Mouse (Mus musculus): ENCODE measurements around the gene Myoz1. TPM values are rescaled to one million over a fixed set of nuclear protein-coding genes. Genes with fewer than 3 reads are reported as not detected.

Gene Myoz1
- polyA plus RNA-seq, 1 experiment from 2014 or later = 0.26 TPM

DNA sequence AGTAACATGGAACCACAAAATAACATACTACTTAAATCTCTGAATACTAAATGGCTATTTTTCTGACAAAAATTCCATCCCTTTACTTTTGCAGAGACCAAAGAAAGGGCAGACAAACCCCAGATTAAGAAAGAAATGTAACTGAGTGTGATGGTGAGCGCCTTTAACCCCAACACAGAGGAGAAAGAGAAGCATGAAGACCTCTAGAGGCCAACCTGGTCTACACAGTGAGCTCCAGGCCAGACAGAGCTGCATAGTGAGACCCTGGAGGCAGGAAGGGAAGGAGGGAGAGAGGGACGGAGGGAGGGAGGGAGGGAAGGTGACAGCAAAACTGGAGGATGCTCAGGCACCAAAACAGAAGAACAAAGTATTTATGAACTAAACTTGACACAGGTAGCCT lies 56.1 kb downstream of the Myoz1 start:
- Histone ChIP-seq H3K9ac (ENCODE audit: low read length) (no peak overlapping the region), H3K4me2 (no peak overlapping the region), H3K27me3 (ENCODE audit: control insufficient read depth, insufficient read depth, low read length) (no peaks in the 10 kb centered on the region), H3K9me3 (ENCODE audit: control insufficient read depth, low read length) (no peaks in the 10 kb centered on the region), H3K4me3 (ENCODE audit: low read depth, low read length) (no peak overlapping the region), H3K27ac (ENCODE audit: low read depth, low read length) (no peak overlapping the region), H3K4me1 (ENCODE audit: control insufficient read depth, insufficient read depth, low read length) (peaks cover 6% of the 10 kb centered on the region), H3K36me3 (ENCODE audit: control insufficient read depth, insufficient read depth, low read length) (no peaks in the 10 kb centered on the region)
- ATAC-seq (ENCODE audit: low FRiP score) = no peak
- 69% methylated on average over 2 of the region's 2 CpGs for WGBS
- DNase-seq (ENCODE audit: low spot score, missing footprints) = no peak

DNA sequence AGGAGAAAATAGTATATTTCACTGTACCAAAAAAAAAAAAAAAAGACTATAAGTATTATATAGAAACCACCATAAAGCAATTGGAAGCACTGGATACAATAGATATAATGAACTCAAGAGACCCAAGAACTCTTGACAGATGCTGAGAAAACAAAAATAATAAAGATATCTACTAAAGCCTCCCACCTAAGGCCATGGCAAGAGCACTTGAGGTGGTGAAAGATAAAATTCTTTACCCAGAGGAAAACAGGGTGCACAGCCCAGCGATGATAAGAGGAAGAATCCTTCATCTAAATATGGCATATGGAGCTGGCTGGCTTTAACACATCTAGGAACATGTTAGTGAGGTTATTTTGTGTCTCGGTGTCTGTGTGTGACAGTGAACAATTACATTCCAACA lies 56.8 kb downstream of the Myoz1 start:
- Histone ChIP-seq H3K4me2 (no peak overlapping the region), H3K27ac (ENCODE audit: low read depth, low read length) (no peak overlapping the region), H3K9ac (ENCODE audit: low read length) (no peak overlapping the region), H3K36me3 (ENCODE audit: control insufficient read depth, insufficient read depth, low read length) (no peaks in the 10 kb centered on the region), H3K4me1 (ENCODE audit: control insufficient read depth, insufficient read depth, low read length) (peaks cover 6% of the 10 kb centered on the region), H3K27me3 (ENCODE audit: control insufficient read depth, insufficient read depth, low read length) (no peaks in the 10 kb centered on the region), H3K9me3 (ENCODE audit: control insufficient read depth, low read length) (no peaks in the 10 kb centered on the region), H3K4me3 (ENCODE audit: low read depth, low read length) (no peak overlapping the region)
- ATAC-seq (ENCODE audit: low FRiP score) = no peak
- WGBS = 85% methylated on average over 2 of the region's 2 CpGs
- no peak for DNase-seq (ENCODE audit: low spot score, missing footprints)

Small RNAs within 50 kb of the gene (microRNA-seq; reads per million reads assigned to microRNA genes)
- gene Mir6946 = 1.7 reads per million

Other genes starting within 250 kb of the Myoz1 start
- gene Cfap70, start 204.3 kb downstream of the Myoz1 start, polyA plus RNA-seq (2014; fragmentation: Nextera tagmentation; extraction: Ambion mirVana) = 0.33 and 0.44 TPM in 2 replicates
- gene Anxa7, start 176.4 kb downstream of the Myoz1 start, polyA plus RNA-seq (2014; fragmentation: Nextera tagmentation; extraction: Ambion mirVana) = 11.9 TPM in 2 replicates
- 0.83 and 1.1 TPM in 2 replicates for gene Mss51, start 159.6 kb downstream of the Myoz1 start, polyA plus RNA-seq (2014; fragmentation: Nextera tagmentation; extraction: Ambion mirVana)
- 58.4 and 66.2 TPM in 2 replicates for gene Ppp3cb, start 110.0 kb downstream of the Myoz1 start, polyA plus RNA-seq (2014; fragmentation: Nextera tagmentation; extraction: Ambion mirVana)
- gene Usp54, start 15.5 kb downstream of the Myoz1 start, polyA plus RNA-seq (2014; fragmentation: Nextera tagmentation; extraction: Ambion mirVana) = 14.2 and 14.3 TPM in 2 replicates
- 0.14 and 0.22 TPM in 2 replicates for gene Synpo2l, start 11.8 kb upstream of the Myoz1 start, polyA plus RNA-seq (2014; fragmentation: Nextera tagmentation; extraction: Ambion mirVana)
- gene Sec24c, start 17.8 kb upstream of the Myoz1 start, polyA plus RNA-seq (2014; fragmentation: Nextera tagmentation; extraction: Ambion mirVana) = 74.3 and 74.7 TPM in 2 replicates
- gene Fut11, start 38.4 kb upstream of the Myoz1 start, polyA plus RNA-seq (2014; fragmentation: Nextera tagmentation; extraction: Ambion mirVana) = 20.7 and 22.0 TPM in 2 replicates
- gene Chchd1, start 46.5 kb upstream of the Myoz1 start, polyA plus RNA-seq (2014; fragmentation: Nextera tagmentation; extraction: Ambion mirVana) = 256 and 258 TPM in 2 replicates
- gene Zswim8, start 51.0 kb upstream of the Myoz1 start, polyA plus RNA-seq (2014; fragmentation: Nextera tagmentation; extraction: Ambion mirVana) = 19.1 and 22.9 TPM in 2 replicates
- gene Ndst2, start 78.0 kb upstream of the Myoz1 start, polyA plus RNA-seq (2014; fragmentation: Nextera tagmentation; extraction: Ambion mirVana) = 22.0 and 23.0 TPM in 2 replicates
- 35.9 and 39.5 TPM in 2 replicates for gene Camk2g, start 137.5 kb upstream of the Myoz1 start, polyA plus RNA-seq (2014; fragmentation: Nextera tagmentation; extraction: Ambion mirVana)
- gene Plau, start 180.1 kb upstream of the Myoz1 start, polyA plus RNA-seq (2014; fragmentation: Nextera tagmentation; extraction: Ambion mirVana) = 0.22 and 0.40 TPM in 2 replicates